Mouse (Mus musculus): Measurements from ENCODE around the gene Hmcn2. TPM values are rescaled to one million over a fixed set of nuclear protein-coding genes. Genes with fewer than 3 reads are reported as not detected.
A peak's percentile ranks its signal among the peaks of the same experiment; 100 is the strongest.

Hmcn2 gene
- polyA plus RNA-seq, 1 experiment from 2014 or later = 2.6 TPM

DNA sequence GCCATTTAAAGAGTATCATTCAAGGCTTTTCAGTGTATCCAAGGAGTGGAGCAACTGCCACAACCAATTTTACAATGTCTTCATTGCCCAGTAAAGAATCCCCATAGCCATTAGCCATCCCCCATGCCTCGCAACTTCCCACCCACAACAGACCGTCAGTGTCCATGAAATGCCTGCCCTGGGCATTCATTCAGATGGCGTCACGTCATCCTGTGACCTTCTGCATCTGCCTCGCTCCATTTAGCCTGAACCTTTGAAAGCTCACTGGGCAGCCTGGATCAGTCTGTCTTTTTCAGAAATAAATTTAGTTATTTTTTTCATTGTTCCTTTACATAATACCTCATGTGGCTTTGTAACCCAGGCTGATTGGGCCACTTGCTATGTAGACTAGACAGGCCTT lies 103.8 kb downstream of the Hmcn2 start:
- Histone ChIP-seq H3K36me3 (ENCODE audit: control insufficient read depth, insufficient read depth, low read length) (no peaks in the 10 kb centered on the region), H3K27ac (replicated peaks) (no peak overlapping the region), H3K9ac (ENCODE audit: low read length) (no peak overlapping the region), H3K4me1 (replicated peaks; ENCODE audit: control insufficient read depth, insufficient read depth) (no peaks in the 10 kb centered on the region), H3K27me3 (ENCODE audit: control insufficient read depth, insufficient read depth, low read length) (no peaks in the 10 kb centered on the region), H3K4me2 (replicated peaks; ENCODE audit: low read depth) (no peak overlapping the region), H3K9me3 (ENCODE audit: control insufficient read depth, low read length) (no peaks in the 10 kb centered on the region), H3K4me3 (ENCODE audit: low read depth, low read length) (no peak overlapping the region)
- ATAC-seq (ENCODE audit: low FRiP score, low TSS enrichment) (no peak), DNase-seq (ENCODE audit: low spot score) (no peak)
- TF ChIP-seq CTCF (IDR thresholded peaks at IDR 0.05; ENCODE audit: low read depth) = no peak
- no peak for TF ChIP-seq EP300 (optimal IDR thresholded peaks at IDR 0.05)
- WGBS = 84% methylated on average over 5 of the region's 5 CpGs

DNA sequence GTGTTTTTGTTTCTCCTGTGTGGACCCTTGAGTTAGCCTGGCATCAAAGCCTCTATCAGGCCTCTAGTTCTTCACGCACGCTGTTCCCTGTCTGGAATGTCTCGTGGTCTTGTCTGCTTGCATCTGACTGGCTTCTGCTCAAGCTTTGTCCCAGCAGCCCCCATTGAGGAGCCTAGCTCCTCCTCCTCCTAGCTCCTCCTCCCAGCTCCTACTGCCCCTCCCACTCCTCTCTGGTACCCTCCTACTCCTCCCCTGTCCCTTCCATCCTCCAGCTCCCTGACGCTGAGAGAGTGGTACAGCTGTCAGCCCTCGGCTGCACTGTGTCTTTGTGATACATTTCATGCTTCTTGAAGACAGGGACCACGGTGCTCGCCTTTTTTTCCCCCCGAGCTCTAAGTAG lies 104.4 kb downstream of the Hmcn2 start:
- no peak for TF ChIP-seq CTCF (IDR thresholded peaks at IDR 0.05; ENCODE audit: low read depth)
- no peak for TF ChIP-seq EP300 (optimal IDR thresholded peaks at IDR 0.05)
- no peaks in the 10 kb centered on the region for H3K4me1 ChIP-seq (replicated peaks; ENCODE audit: control insufficient read depth, insufficient read depth)
- H3K4me3 ChIP-seq (ENCODE audit: low read depth, low read length) = no peak overlapping the region
- no peaks in the 10 kb centered on the region for H3K36me3 ChIP-seq (ENCODE audit: control insufficient read depth, insufficient read depth, low read length)
- H3K27ac ChIP-seq (replicated peaks) = no peak overlapping the region
- no peaks in the 10 kb centered on the region for H3K27me3 ChIP-seq (ENCODE audit: control insufficient read depth, insufficient read depth, low read length)
- 13% methylated on average over 8 of the region's 8 CpGs for WGBS
- H3K4me2 ChIP-seq (replicated peaks; ENCODE audit: low read depth) = no peak overlapping the region
- no peak; the same call in 1 of the 2 replicates for ATAC-seq (ENCODE audit: low FRiP score, low TSS enrichment)
- H3K9ac ChIP-seq (ENCODE audit: low read length) = no peak overlapping the region
- H3K9me3 ChIP-seq (ENCODE audit: control insufficient read depth, low read length) = no peaks in the 10 kb centered on the region
- no peak for DNase-seq (ENCODE audit: low spot score)

DNA sequence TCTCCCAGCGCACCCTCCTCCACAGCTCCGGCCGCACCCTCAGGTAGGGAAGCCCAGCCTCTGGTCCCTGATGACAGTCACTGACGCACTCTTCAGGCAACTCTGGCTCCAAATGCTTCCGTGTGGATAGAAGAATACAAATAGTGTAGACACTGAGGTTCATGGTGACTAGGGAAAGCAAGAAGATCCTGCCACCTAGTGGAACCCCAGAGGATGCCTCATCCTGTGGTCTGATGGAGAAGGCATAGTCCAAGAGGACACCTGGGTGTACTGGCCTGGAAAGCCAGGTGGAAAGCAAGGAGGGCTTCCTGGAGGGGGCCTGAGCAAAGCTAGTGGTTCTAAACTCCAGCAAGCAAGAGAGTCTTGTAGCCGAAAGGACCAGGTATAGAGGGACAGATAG lies 106.7 kb downstream of the Hmcn2 start:
- Histone ChIP-seq H3K27me3 (ENCODE audit: control insufficient read depth, insufficient read depth, low read length) (no peaks in the 10 kb centered on the region), H3K9ac (ENCODE audit: low read length) (no peak overlapping the region), H3K36me3 (ENCODE audit: control insufficient read depth, insufficient read depth, low read length) (no peaks in the 10 kb centered on the region), H3K9me3 (ENCODE audit: control insufficient read depth, low read length) (no peaks in the 10 kb centered on the region), H3K27ac (replicated peaks) (no peak overlapping the region), H3K4me1 (replicated peaks; ENCODE audit: control insufficient read depth, insufficient read depth) (no peaks in the 10 kb centered on the region), H3K4me2 (replicated peaks; ENCODE audit: low read depth) (no peak overlapping the region), H3K4me3 (ENCODE audit: low read depth, low read length) (no peak overlapping the region)
- WGBS = 75% methylated on average over 6 of the region's 6 CpGs
- TF ChIP-seq CTCF (IDR thresholded peaks at IDR 0.05; ENCODE audit: low read depth) = peak; percentile 68
- TF ChIP-seq EP300 (optimal IDR thresholded peaks at IDR 0.05) = no peak
- DNase-seq (ENCODE audit: low spot score) = no peak
- no peak for ATAC-seq (ENCODE audit: low FRiP score, low TSS enrichment)

DNA sequence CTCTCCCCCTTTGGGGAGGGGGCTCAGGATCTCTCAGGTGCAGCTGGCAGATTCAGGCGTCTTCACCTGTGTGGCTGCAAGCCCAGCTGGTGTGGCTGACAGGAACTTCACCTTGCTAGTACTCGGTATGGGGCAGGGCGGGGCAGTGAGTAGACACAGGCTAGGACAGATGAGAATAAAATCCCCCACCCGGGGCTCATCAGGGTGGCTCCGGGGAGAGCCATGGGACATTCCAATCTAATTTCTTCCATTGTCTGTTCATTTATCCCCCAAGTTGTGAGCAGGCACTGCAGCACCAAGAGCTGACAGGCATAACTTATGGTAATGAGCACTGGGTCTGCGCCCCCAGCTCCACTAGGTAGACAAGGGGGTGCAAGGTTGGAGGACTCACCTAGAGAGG lies 108.4 kb downstream of the Hmcn2 start:
- WGBS = 61% methylated on average over 6 of the region's 6 CpGs
- Histone ChIP-seq H3K4me3 (ENCODE audit: low read depth, low read length) (no peak overlapping the region), H3K4me2 (replicated peaks; ENCODE audit: low read depth) (no peak overlapping the region), H3K36me3 (ENCODE audit: control insufficient read depth, insufficient read depth, low read length) (no peaks in the 10 kb centered on the region), H3K4me1 (replicated peaks; ENCODE audit: control insufficient read depth, insufficient read depth) (no peaks in the 10 kb centered on the region), H3K27me3 (ENCODE audit: control insufficient read depth, insufficient read depth, low read length) (no peaks in the 10 kb centered on the region), H3K9me3 (ENCODE audit: control insufficient read depth, low read length) (no peaks in the 10 kb centered on the region), H3K27ac (replicated peaks) (no peak overlapping the region), H3K9ac (ENCODE audit: low read length) (no peak overlapping the region)
- TF ChIP-seq CTCF (IDR thresholded peaks at IDR 0.05; ENCODE audit: low read depth) (no peak), EP300 (optimal IDR thresholded peaks at IDR 0.05) (no peak)
- DNase-seq (ENCODE audit: low spot score) (no peak), ATAC-seq (ENCODE audit: low FRiP score, low TSS enrichment) (no peak)

DNA sequence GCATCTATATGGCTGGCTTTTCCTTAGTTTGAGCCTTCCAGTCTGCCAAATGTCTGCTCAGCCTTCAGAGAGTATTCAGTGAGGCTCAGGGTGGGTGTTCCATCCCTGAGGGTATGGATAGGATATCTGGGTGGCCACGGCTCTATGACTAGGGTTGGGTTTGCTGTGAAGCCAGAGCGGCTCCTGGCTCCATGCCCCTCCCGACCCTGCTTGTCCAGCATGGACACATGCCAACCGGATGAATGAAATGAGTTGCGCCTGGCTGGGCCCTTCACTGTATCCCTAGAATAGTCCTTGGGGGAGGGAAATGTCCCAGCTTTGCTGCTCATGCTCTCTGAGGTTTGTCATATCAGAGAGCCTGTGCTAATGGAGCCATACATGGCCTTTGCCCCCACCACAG lies 117.3 kb downstream of the Hmcn2 start:
- ATAC-seq (ENCODE audit: low FRiP score, low TSS enrichment) = no peak

DNA sequence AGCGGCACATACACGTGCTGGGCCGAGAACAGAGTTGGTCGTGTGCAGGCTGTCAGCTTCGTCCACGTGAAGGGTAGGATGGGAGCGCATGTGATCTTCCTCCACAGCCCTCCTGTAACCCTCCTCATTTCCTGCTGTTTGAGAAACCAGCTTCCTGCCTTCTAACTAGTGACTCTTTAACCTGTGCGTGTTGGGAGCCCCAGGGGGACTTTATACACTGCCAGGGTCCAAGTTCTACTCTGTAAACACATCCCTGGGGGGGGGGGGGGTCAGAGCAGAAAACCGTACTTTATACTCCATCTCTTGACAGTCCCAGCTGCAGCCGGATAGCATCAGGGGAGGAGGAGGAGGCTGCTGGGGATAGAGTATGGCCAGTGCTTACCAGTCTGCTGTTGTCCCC lies 120.5 kb downstream of the Hmcn2 start:
- Histone ChIP-seq H3K9ac (ENCODE audit: low read length) (no peak overlapping the region), H3K27me3 (ENCODE audit: control insufficient read depth, insufficient read depth, low read length) (no peaks in the 10 kb centered on the region), H3K27ac (replicated peaks) (no peak overlapping the region), H3K9me3 (ENCODE audit: control insufficient read depth, low read length) (no peaks in the 10 kb centered on the region), H3K36me3 (ENCODE audit: control insufficient read depth, insufficient read depth, low read length) (no peaks in the 10 kb centered on the region), H3K4me1 (replicated peaks; ENCODE audit: control insufficient read depth, insufficient read depth) (no peaks in the 10 kb centered on the region), H3K4me3 (ENCODE audit: low read depth, low read length) (no peak overlapping the region), H3K4me2 (replicated peaks; ENCODE audit: low read depth) (no peak overlapping the region)
- ATAC-seq (ENCODE audit: low FRiP score, low TSS enrichment) = no peak
- TF ChIP-seq CTCF (IDR thresholded peaks at IDR 0.05; ENCODE audit: low read depth) (no peak), EP300 (optimal IDR thresholded peaks at IDR 0.05) (no peak)
- 64% methylated on average over 10 of the region's 10 CpGs for WGBS
- no peak for DNase-seq (ENCODE audit: low spot score)

More for the DNA sequence above, 117.3 kb downstream of the Hmcn2 start:
- Histone ChIP-seq H3K36me3 (ENCODE audit: control insufficient read depth, insufficient read depth, low read length) (no peaks in the 10 kb centered on the region), H3K9ac (ENCODE audit: low read length) (no peak overlapping the region), H3K4me3 (ENCODE audit: low read depth, low read length) (no peak overlapping the region), H3K27ac (replicated peaks) (no peak overlapping the region), H3K4me1 (replicated peaks; ENCODE audit: control insufficient read depth, insufficient read depth) (no peaks in the 10 kb centered on the region), H3K9me3 (ENCODE audit: control insufficient read depth, low read length) (no peaks in the 10 kb centered on the region), H3K4me2 (replicated peaks; ENCODE audit: low read depth) (no peak overlapping the region), H3K27me3 (ENCODE audit: control insufficient read depth, insufficient read depth, low read length) (no peaks in the 10 kb centered on the region)
- no peak for TF ChIP-seq CTCF (IDR thresholded peaks at IDR 0.05; ENCODE audit: low read depth)
- TF ChIP-seq EP300 (optimal IDR thresholded peaks at IDR 0.05) = no peak
- 51% methylated on average over 5 of the region's 5 CpGs for WGBS
- no peak for DNase-seq (ENCODE audit: low spot score)
